Mouse (Mus musculus) embryonic stem cell, embryonic (primary cell): Measurements from ENCODE around the gene Tmem259.

Source experiments
- CTCF ChIA-PET, 4 experiments: fragments of 300-600 bp in 2 of 4; fragments of 350-600 bp in 2 of 4; sonication (Branson Sonifier 250); formaldehyde crosslinking; loops; one replicate each; lab custom pipeline; 2022; ENCODE audit warnings: inconsistent platforms in 2 of 4; lab: Charles Lee
- POLR2A ChIA-PET, 4 experiments: fragments of 300-600 bp in 2 of 4; fragments of 350-600 bp in 2 of 4; sonication (Branson Sonifier 250); formaldehyde crosslinking; loops; one replicate each; lab custom pipeline; 2022; ENCODE audit warnings: antibody characterized with exemption in 4 of 4, inconsistent platforms in 1 of 4; lab: Charles Lee

Tmem259 gene

GRCm38 (mm10) chr10:80020603-80021319 is 36.6 kb upstream of the Tmem259 start:
- CTCF ChIA-PET, result interaction anchor here (0.6 to 1.8 kb wide), 14 partner anchors 10 to 978 kb away, joined by 3 to 9 read pairs (median 3); partner anchors contain the start of gene Stk11 (in 1 of the 4)

GRCm38 (mm10) chr10:80020191-80020590 is 36.1 kb upstream of the Tmem259 start:
- ChIA-PET POLR2A (interaction anchor here in 3 of 4 experiments (0.8 to 9.6 kb wide), 24 partner anchors 8 to 148 kb away, joined by 3 to 102 read pairs (median 5); partner anchors contain the start of genes Med16 (in 1 of the 3) and Wdr18 (in 1 of the 3)), CTCF (interaction anchor here in 1 of 4 experiments (0.7 to 1.8 kb wide), 5 partner anchors 16 to 32 kb away, joined by 3 to 8 read pairs (median 3); no protein-coding TSS in a partner anchor)

More at GRCm38 (mm10) chr10:80020603-80021319, 36.6 kb upstream of the Tmem259 start:
- POLR2A ChIA-PET, result interaction anchor here in 3 of 4 experiments (0.8 to 9.6 kb wide), 23 partner anchors 8 to 147 kb away, joined by 3 to 102 read pairs (median 5); partner anchors contain the start of genes Med16 (in 1 of the 3) and Wdr18 (in 1 of the 3)

GRCm38 (mm10) chr10:80019471-80020131 is 35.5 kb upstream of the Tmem259 start:
- POLR2A ChIA-PET, result interaction anchor here (0.6 to 9.6 kb wide), 31 partner anchors 9 to 148 kb away, joined by 3 to 102 read pairs (median 5); partner anchors contain the start of genes Med16 (in 1 of the 4), Polr2e (in 1 of the 4), Tmem259 (in 1 of the 4) and Wdr18 (in 1 of the 4)

GRCm38 (mm10) chr10:80018739-80019297 is 34.7 kb upstream of the Tmem259 start:
- POLR2A ChIA-PET, result interaction anchor here (0.6 to 9.6 kb wide), 29 partner anchors 9 to 165 kb away, joined by 3 to 102 read pairs (median 4); partner anchors contain the start of genes Med16 (in 1 of the 4), Ptbp1 (in 1 of the 4), Tmem259 (in 1 of the 4) and Wdr18 (in 1 of the 4)
- CTCF ChIA-PET, result interaction anchor here in 2 of 4 experiments (0.6 to 1.2 kb wide), 9 partner anchors 9 to 250 kb away, joined by 3 to 11 read pairs (median 3); partner anchors contain the start of genes Midn (in 1 of the 2) and Tmem259 (in 1 of the 2)

More at GRCm38 (mm10) chr10:80019471-80020131, 35.5 kb upstream of the Tmem259 start:
- CTCF ChIA-PET, result interaction anchor here in 1 of 4 experiments (0.6 to 1.8 kb wide), 5 partner anchors 9 to 129 kb away, joined by 3 to 8 read pairs (median 3); partner anchors contain the start of gene Midn

GRCm38 (mm10) chr10:80017771-80018170 is 33.6 kb upstream of the Tmem259 start:
- POLR2A ChIA-PET, result interaction anchor here in 2 of 4 experiments (0.9 to 9.6 kb wide), 7 partner anchors 9 to 150 kb away, joined by 3 to 102 read pairs (median 6); no protein-coding TSS in a partner anchor
- CTCF ChIA-PET, result interaction anchor here in 3 of 4 experiments (0.5 to 1.2 kb wide), 5 partner anchors 16 to 361 kb away, joined by 3 read pairs; no protein-coding TSS in a partner anchor

GRCm38 (mm10) chr10:80017361-80017760 is 33.2 kb upstream of the Tmem259 start:
- POLR2A ChIA-PET, result interaction anchor here in 3 of 4 experiments (0.6 to 9.6 kb wide), 8 partner anchors 9 to 150 kb away, joined by 3 to 102 read pairs (median 6); no protein-coding TSS in a partner anchor
- CTCF ChIA-PET, result interaction anchor here in 3 of 4 experiments (0.5 to 1.2 kb wide), 5 partner anchors 17 to 360 kb away, joined by 3 to 15 read pairs (median 3); no protein-coding TSS in a partner anchor

- CTCF ChIA-PET, result interaction anchor here (0.6 to 1.2 kb wide), 4 partner anchors 12 to 205 kb away, joined by 3 to 15 read pairs (median 3); no protein-coding TSS in a partner anchor
- POLR2A ChIA-PET, result interaction anchor here (0.6 to 9.6 kb wide), 14 partner anchors 10 to 41 kb away, joined by 3 to 102 read pairs (median 6); no protein-coding TSS in a partner anchor
Observed at GRCm38 (mm10) chr10:80016931-80017330, 32.8 kb upstream of the Tmem259 start.

- POLR2A ChIA-PET, result interaction anchor here in 3 of 4 experiments (0.6 to 9.6 kb wide), 14 partner anchors 10 to 132 kb away, joined by 3 to 102 read pairs (median 6); partner anchors contain the start of gene Midn (in 1 of the 3)
- CTCF ChIA-PET, result interaction anchor here in 3 of 4 experiments (0.5 to 0.8 kb wide), 3 partner anchors 12 to 29 kb away, joined by 3 to 9 read pairs (median 3); no protein-coding TSS in a partner anchor
Observed at GRCm38 (mm10) chr10:80016511-80016910, 32.4 kb upstream of the Tmem259 start, which contains the start of gene Arhgap45. Gene Arhgap45, plus strand, starts transcription at chr10:80016653.

GRCm38 (mm10) chr10:80015583-80015982 is 31.5 kb upstream of the Tmem259 start:
- POLR2A ChIA-PET, result interaction anchor here in 3 of 4 experiments (0.6 to 9.6 kb wide), 29 partner anchors 10 to 153 kb away, joined by 3 to 102 read pairs (median 6); partner anchors contain the start of genes Abca7 (in 1 of the 3), Cnn2 (in 1 of the 3), Polr2e (in 1 of the 3) and Sbno2 (in 1 of the 3)
- CTCF ChIA-PET, result interaction anchor here in 3 of 4 experiments (0.6 to 2.7 kb wide), 7 partner anchors 12 to 56 kb away, joined by 3 to 10 read pairs (median 4); partner anchors contain the start of genes Tmem259 (in 1 of the 3) and Wdr18 (in 1 of the 3)

- POLR2A ChIA-PET, result interaction anchor here in 3 of 4 experiments (0.5 to 9.6 kb wide), 52 partner anchors 9 to 1588 kb away, joined by 3 to 102 read pairs (median 5); partner anchors contain the start of genes Abca7 (in 1 of the 3), Cbarp (in 1 of the 3), Cnn2 (in 1 of the 3) and Csnk1g2 (in 1 of the 3)
- CTCF ChIA-PET, result interaction anchor here in 3 of 4 experiments (0.6 to 2.7 kb wide), 16 partner anchors 11 to 335 kb away, joined by 3 to 10 read pairs (median 4); partner anchors contain the start of genes Abca7 (in 1 of the 3), Cnn2 (in 1 of the 3), Tmem259 (in 1 of the 3) and Wdr18 (in 1 of the 3)
Observed at GRCm38 (mm10) chr10:80014484-80015290, 30.6 kb upstream of the Tmem259 start.

- CTCF ChIA-PET, result interaction anchor here in 3 of 4 experiments (0.8 to 2.7 kb wide), 13 partner anchors 10 to 343 kb away, joined by 3 to 10 read pairs (median 4); partner anchors contain the start of genes Abca7 (in 1 of the 3), Cnn2 (in 1 of the 3), Tmem259 (in 1 of the 3) and Wdr18 (in 1 of the 3)
- POLR2A ChIA-PET, result interaction anchor here in 3 of 4 experiments (0.6 to 9.6 kb wide), 42 partner anchors 8 to 1587 kb away, joined by 3 to 102 read pairs (median 6); partner anchors contain the start of genes Tmem259 (in 2 of the 3), Abca7 (in 1 of the 3), Cnn2 (in 1 of the 3) and Csnk1g2 (in 1 of the 3)
Observed at GRCm38 (mm10) chr10:80013609-80014008, 29.5 kb upstream of the Tmem259 start.

- CTCF ChIA-PET, result no interaction called here
- POLR2A ChIA-PET, result interaction anchor here in 2 of 4 experiments (5.0 to 9.6 kb wide), 3 partner anchors 15 to 40 kb away, joined by 37 to 102 read pairs (median 42); no protein-coding TSS in a partner anchor
Observed at GRCm38 (mm10) chr10:80011740-80012139, 27.6 kb upstream of the Tmem259 start.

GRCm38 (mm10) chr10:80004233-80004705 is 20.1 kb upstream of the Tmem259 start:
- ChIA-PET CTCF (interaction anchor here in 3 of 4 experiments (0.5 to 1.4 kb wide), 10 partner anchors 10 to 372 kb away, joined by 3 to 8 read pairs (median 4); partner anchors contain the start of genes Stk11 (in 1 of the 3) and Tmem259 (in 1 of the 3)), POLR2A (interaction anchor here in 3 of 4 experiments (0.7 to 6.1 kb wide), 20 partner anchors 10 to 201 kb away, joined by 3 to 44 read pairs (median 4); partner anchors contain the start of genes Arhgap45 (in 2 of the 3), Cnn2 (in 1 of the 3), Polr2e (in 1 of the 3) and Sbno2 (in 1 of the 3))
